Mouse (Mus musculus): ENCODE data around the gene Lrrc4. TPM values are rescaled to one million over a fixed set of nuclear protein-coding genes. Genes with fewer than 3 reads are reported as not detected.

The Lrrc4 gene
- polyA plus RNA-seq, 1 experiment from 2014 or later = 0.40 TPM

DNA sequence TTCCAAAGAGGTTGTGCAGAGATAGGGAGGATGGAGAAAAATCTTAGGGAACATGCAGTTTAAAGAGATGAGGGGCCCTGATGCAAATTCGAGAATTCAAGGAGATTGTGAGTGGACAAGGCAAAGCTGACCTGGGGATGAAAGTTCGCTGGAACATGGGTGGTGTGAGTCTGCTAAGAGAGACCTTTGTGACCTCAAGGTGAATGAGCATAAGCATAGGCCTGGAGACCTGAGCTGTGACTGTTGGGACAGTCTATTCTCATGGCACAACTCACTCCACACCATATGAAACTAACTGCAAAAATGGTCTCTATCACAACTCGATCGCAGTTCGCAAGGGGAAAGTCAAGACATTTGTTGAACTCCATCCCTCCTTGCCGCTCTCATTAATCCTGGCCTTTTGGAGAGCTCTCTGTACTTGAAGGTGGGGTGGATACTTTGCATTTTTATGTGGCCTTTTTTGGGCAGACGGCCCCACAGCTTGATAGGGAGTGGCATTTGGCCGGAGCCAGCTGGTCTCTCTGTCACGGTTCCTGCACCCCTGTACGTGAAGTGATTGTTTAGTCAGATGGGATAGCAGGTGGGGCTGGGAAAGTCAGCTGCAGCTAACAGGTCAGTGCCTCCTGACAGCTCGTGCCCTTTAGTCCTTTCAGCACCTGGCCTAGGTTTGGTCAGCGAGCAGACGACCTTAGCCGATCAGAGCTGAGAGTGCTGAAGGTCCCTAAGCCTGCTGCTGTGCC is 83.4 kb downstream of the Lrrc4 start:
- H3K9ac ChIP-seq = no peak overlapping the region
- no peak overlapping the region for H3K4me3 ChIP-seq
- no peak for ATAC-seq (ENCODE audit: extremely low read depth, insufficient number of reproducible peaks, low FRiP score, low TSS enrichment)

DNA sequence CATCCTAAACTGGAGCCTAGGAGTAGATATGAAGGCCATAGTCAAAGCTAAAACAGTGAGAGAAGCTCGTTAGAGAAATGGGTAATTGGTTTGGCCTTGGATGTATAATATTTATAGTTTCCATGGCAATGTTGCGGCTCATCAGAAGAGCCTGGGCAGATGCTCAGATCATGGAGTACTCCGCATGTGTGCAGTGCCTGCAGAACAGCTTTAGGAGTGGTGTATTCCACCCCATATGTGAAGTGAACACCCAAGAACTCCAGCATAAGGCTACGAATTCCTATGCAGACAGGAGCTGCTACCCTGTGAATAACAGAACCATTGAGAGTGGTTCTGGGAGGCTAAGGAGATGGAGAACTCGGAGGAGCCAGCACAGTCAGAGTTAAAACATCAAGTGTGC is 84.5 kb downstream of the Lrrc4 start:
- H3K9me3 ChIP-seq = no peaks in the 10 kb centered on the region
- H3K4me1 ChIP-seq = peaks cover 25% of the 10 kb centered on the region
- H3K4me2 ChIP-seq = no peak overlapping the region
- no peaks in the 10 kb centered on the region for H3K27me3 ChIP-seq (replicated peaks)
- H3K27ac ChIP-seq (replicated peaks) = no peak overlapping the region
- no peak overlapping the region for H3K9ac ChIP-seq
- WGBS = 91% methylated on average over 5 of the region's 5 CpGs
- ATAC-seq (ENCODE audit: extremely low read depth, insufficient number of reproducible peaks, low FRiP score, low TSS enrichment) = no peak
- H3K36me3 ChIP-seq = peaks cover 24% of the 10 kb centered on the region
- no peak overlapping the region for H3K4me3 ChIP-seq

More for the DNA sequence above, 83.4 kb downstream of the Lrrc4 start:
- no peak overlapping the region for H3K4me2 ChIP-seq
- 63% methylated on average over 14 of the region's 14 CpGs for WGBS
- H3K27ac ChIP-seq (replicated peaks) = no peak overlapping the region
- no peaks in the 10 kb centered on the region for H3K9me3 ChIP-seq
- H3K4me1 ChIP-seq = peaks cover 19% of the 10 kb centered on the region
- H3K36me3 ChIP-seq = peaks cover 26% of the 10 kb centered on the region
- no peaks in the 10 kb centered on the region for H3K27me3 ChIP-seq (replicated peaks)

DNA sequence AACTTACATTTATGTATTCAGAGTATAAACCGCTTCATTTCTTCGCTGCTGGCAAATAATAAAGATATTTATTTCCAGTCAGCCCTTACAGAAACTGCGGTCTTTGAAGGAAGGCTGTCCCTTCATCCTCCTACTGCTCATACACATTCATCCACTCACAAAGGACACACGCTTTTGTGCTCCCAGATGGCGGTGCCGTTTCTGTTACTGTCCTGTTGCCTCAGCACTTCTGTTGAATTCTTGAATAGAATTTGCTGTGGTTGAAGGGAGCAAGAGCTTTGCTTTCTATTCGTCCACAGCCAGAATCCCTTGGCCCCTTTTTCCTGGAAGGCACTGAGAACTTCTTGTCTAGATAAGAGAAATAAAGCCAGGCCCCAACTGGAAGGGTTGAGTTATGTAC is 85.7 kb downstream of the Lrrc4 start:
- H3K9ac ChIP-seq = no peak overlapping the region
- H3K4me3 ChIP-seq = no peak overlapping the region
- 92% methylated on average over 7 of the region's 7 CpGs for WGBS
- no peak overlapping the region for H3K27ac ChIP-seq (replicated peaks)
- no peak overlapping the region for H3K4me2 ChIP-seq
- H3K4me1 ChIP-seq = peaks cover 25% of the 10 kb centered on the region
- H3K27me3 ChIP-seq (replicated peaks) = no peaks in the 10 kb centered on the region
- no peaks in the 10 kb centered on the region for H3K9me3 ChIP-seq
- ATAC-seq (ENCODE audit: extremely low read depth, insufficient number of reproducible peaks, low FRiP score, low TSS enrichment) = no peak
- H3K36me3 ChIP-seq = peaks cover 24% of the 10 kb centered on the region

GRCm38 (mm10) chr6:28743586-28743985 is 88.0 kb downstream of the Lrrc4 start:
- peaks cover 24% of the 10 kb centered on the region for H3K36me3 ChIP-seq
- no peak overlapping the region for H3K9ac ChIP-seq
- no peaks in the 10 kb centered on the region for H3K9me3 ChIP-seq
- peak overlapping the region; percentile 55 for H3K27ac ChIP-seq (replicated peaks)
- 16% methylated on average over 1 of the region's 1 CpGs for WGBS
- no peak for ATAC-seq (ENCODE audit: extremely low read depth, insufficient number of reproducible peaks, low FRiP score, low TSS enrichment)
- peaks cover 24% of the 10 kb centered on the region for H3K4me1 ChIP-seq
- H3K4me2 ChIP-seq = no peak overlapping the region
- no peak overlapping the region for H3K4me3 ChIP-seq
- no peaks in the 10 kb centered on the region for H3K27me3 ChIP-seq (replicated peaks)

- Histone ChIP-seq H3K36me3 (no peaks in the 10 kb centered on the region), H3K27ac (replicated peaks) (no peak overlapping the region), H3K9ac (no peak overlapping the region), H3K4me2 (no peak overlapping the region), H3K9me3 (no peaks in the 10 kb centered on the region), H3K4me3 (no peak overlapping the region), H3K27me3 (replicated peaks) (no peaks in the 10 kb centered on the region), H3K4me1 (peaks cover 18% of the 10 kb centered on the region)
- WGBS = 53% methylated on average over 1 of the region's 1 CpGs
- ATAC-seq (ENCODE audit: extremely low read depth, insufficient number of reproducible peaks, low FRiP score, low TSS enrichment) = no peak
Observed at GRCm38 (mm10) chr6:28737601-28738000, 93.9 kb downstream of the Lrrc4 start.

- no peaks in the 10 kb centered on the region for H3K36me3 ChIP-seq
- H3K27ac ChIP-seq (replicated peaks) = no peak overlapping the region
- H3K4me1 ChIP-seq = peaks cover 20% of the 10 kb centered on the region
- H3K4me3 ChIP-seq = no peak overlapping the region
- no peak overlapping the region for H3K9ac ChIP-seq
- H3K9me3 ChIP-seq = no peaks in the 10 kb centered on the region
- no peaks in the 10 kb centered on the region for H3K27me3 ChIP-seq (replicated peaks)
- H3K4me2 ChIP-seq = no peak overlapping the region
- no peak for ATAC-seq (ENCODE audit: extremely low read depth, insufficient number of reproducible peaks, low FRiP score, low TSS enrichment)
- WGBS = 85% methylated on average over 7 of the region's 7 CpGs
Observed at GRCm38 (mm10) chr6:28736665-28737064, 94.9 kb downstream of the Lrrc4 start.

GRCm38 (mm10) chr6:28735116-28735515 is 96.4 kb downstream of the Lrrc4 start:
- WGBS = 39% methylated on average over 9 of the region's 9 CpGs
- Histone ChIP-seq H3K4me2 (no peak overlapping the region), H3K36me3 (no peaks in the 10 kb centered on the region), H3K9me3 (no peaks in the 10 kb centered on the region), H3K4me3 (no peak overlapping the region), H3K9ac (no peak overlapping the region), H3K4me1 (peaks cover 28% of the 10 kb centered on the region), H3K27ac (replicated peaks) (no peak overlapping the region), H3K27me3 (replicated peaks) (no peaks in the 10 kb centered on the region)
- no peak for ATAC-seq (ENCODE audit: extremely low read depth, insufficient number of reproducible peaks, low FRiP score, low TSS enrichment)

DNA sequence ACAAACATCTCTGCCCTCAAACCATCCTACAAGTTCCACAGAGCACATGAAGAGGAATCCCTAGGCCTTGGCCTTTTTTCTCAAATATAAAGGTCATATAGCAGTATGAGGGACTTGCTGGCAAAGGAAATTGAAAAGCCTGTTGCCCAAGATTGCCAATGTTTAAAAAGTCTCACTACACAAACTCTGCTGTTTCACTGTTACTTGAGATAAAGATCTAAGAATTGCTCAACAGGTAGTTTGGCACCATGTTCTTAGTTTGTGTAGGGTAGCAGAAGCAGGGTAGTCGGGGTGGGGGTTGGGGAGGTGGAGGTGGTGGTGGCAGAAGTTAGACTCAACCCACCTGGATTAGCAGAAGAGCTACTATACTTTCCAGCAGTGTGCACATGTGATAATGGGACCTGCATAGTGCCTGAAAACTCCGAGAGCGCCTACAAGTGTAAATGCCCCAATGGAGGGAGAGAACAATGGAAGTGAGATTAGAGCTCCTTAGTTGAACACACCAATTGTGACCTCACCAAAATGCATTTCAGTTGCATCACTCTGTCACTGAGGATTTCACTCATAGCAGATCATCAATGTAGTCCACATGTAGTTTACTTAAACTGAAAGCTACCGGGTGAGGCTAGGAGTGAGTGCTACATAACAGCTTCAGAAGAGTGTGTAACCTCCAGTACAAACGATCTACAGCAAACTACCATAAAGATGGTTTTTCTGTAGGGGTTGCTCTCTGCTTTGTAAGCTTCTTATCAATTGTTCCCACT is 97.5 kb downstream of the Lrrc4 start:
- H3K36me3 ChIP-seq = no peaks in the 10 kb centered on the region
- 71% methylated on average over 5 of the region's 5 CpGs for WGBS
- H3K9ac ChIP-seq = no peak overlapping the region
- H3K4me1 ChIP-seq = peaks cover 38% of the 10 kb centered on the region
- no peaks in the 10 kb centered on the region for H3K27me3 ChIP-seq (replicated peaks)
- H3K4me2 ChIP-seq = no peak overlapping the region
- no peaks in the 10 kb centered on the region for H3K9me3 ChIP-seq
- H3K4me3 ChIP-seq = no peak overlapping the region
- no peak overlapping the region for H3K27ac ChIP-seq (replicated peaks)
- no peak for ATAC-seq (ENCODE audit: extremely low read depth, insufficient number of reproducible peaks, low FRiP score, low TSS enrichment)

DNA sequence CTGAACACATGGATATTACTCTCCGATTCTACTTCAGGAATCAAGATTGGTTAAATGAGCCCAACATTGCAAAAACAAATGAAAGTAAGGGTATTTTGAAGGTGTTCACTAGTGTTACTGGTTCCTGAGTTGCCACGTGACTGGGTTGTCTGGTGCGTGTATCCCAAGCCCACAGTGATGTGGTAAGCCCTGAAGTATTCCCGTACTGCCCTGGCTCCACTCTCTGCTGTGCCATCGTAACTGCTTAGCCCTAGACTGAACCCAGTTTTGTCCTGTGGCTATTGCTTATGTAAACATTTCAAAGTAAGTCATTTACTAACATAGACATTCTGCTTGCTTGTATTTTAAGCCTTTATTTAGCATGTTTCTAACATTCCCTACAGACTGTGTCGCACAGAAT is 100.3 kb downstream of the Lrrc4 start:
- Histone ChIP-seq H3K36me3 (no peaks in the 10 kb centered on the region), H3K9ac (no peak overlapping the region), H3K27me3 (replicated peaks) (no peaks in the 10 kb centered on the region), H3K9me3 (no peaks in the 10 kb centered on the region), H3K27ac (replicated peaks) (no peak overlapping the region), H3K4me3 (no peak overlapping the region), H3K4me1 (peaks cover 43% of the 10 kb centered on the region), H3K4me2 (no peak overlapping the region)
- 88% methylated on average over 6 of the region's 6 CpGs for whole genome bisulfite sequencing
- no peak for ATAC-seq (ENCODE audit: extremely low read depth, insufficient number of reproducible peaks, low FRiP score, low TSS enrichment)

GRCm38 (mm10) chr6:28729649-28730048 is 101.9 kb downstream of the Lrrc4 start:
- WGBS = 17% methylated on average over 2 of the region's 2 CpGs
- no peak overlapping the region for H3K4me2 ChIP-seq

DNA sequence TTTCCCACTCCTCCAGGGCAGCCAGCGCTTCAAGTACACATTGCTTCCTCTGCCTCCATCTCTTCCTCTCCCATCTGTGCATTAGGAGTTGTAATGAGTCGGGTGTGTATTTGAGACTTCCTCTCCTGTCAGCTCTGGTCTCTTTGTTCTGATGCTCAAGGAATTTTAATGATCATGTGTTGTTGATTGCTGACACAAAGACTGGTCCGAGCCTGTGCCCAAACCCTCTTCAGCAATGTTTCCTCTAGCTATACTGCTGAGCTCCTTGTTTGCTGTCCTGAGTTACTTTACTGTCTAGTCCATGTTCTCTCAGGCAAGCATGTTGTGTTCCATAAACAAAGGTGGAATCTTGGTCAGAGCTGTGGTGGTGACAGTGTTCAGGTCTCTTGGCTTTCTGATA is 102.3 kb downstream of the Lrrc4 start:
- no peak for ATAC-seq (ENCODE audit: extremely low read depth, insufficient number of reproducible peaks, low FRiP score, low TSS enrichment)
- H3K9ac ChIP-seq = no peak overlapping the region
- no peaks in the 10 kb centered on the region for H3K27me3 ChIP-seq (replicated peaks)
- H3K4me2 ChIP-seq = no peak overlapping the region
- 0 out of 2 replicates have a peak overlapping the region, but pooled peaks have one; percentile 15 for H3K27ac ChIP-seq (replicated peaks)
- 28% methylated on average over 3 of the region's 3 CpGs for WGBS
- H3K36me3 ChIP-seq = peaks cover 14% of the 10 kb centered on the region
- no peak overlapping the region for H3K4me3 ChIP-seq
- no peaks in the 10 kb centered on the region for H3K9me3 ChIP-seq
- H3K4me1 ChIP-seq = peaks cover 33% of the 10 kb centered on the region

More at GRCm38 (mm10) chr6:28729649-28730048, 101.9 kb downstream of the Lrrc4 start:
- Histone ChIP-seq H3K27me3 (replicated peaks) (no peaks in the 10 kb centered on the region), H3K9ac (no peak overlapping the region), H3K4me1 (peaks cover 38% of the 10 kb centered on the region), H3K9me3 (no peaks in the 10 kb centered on the region), H3K36me3 (peaks cover 13% of the 10 kb centered on the region), H3K4me3 (no peak overlapping the region), H3K27ac (replicated peaks) (0 out of 2 replicates have a peak overlapping the region, but pooled peaks have one; percentile 15)
- no peak for ATAC-seq (ENCODE audit: extremely low read depth, insufficient number of reproducible peaks, low FRiP score, low TSS enrichment)
